Mouse (Mus musculus): ENCODE results near the gene Sdk1. TPM values are rescaled to one million over a fixed set of nuclear protein-coding genes. Genes with fewer than 3 reads are reported as not detected.

Gene Sdk1
- polyA plus RNA-seq, 1 experiment from 2014 or later, result 1.3 TPM

DNA sequence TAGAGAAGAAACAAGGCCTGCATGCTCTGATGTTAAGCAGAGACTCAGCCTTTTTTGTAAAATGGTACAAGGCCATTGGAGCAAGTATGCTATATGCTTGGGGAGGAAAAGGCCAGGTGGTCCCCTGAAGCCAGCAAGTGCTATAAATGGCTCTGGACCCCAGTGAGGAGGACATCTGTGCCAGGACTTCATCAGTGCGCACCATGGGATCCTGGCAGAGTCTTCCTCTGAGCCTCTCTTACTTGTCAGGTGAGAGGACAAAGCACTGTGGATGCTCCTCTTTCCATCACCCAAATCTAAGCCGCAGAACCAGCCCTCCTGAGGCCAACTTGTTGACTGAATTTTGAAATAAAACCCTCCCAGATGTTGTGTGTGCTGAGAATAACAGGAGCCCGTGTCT lies 839.8 kb downstream of the Sdk1 start:
- ATAC-seq, result no peak
- no peak overlapping the region for H3K9ac ChIP-seq (replicated peaks; ENCODE audit: low read depth, low read length)
- no peak overlapping the region for H3K4me2 ChIP-seq (ENCODE audit: low read length)
- H3K4me3 ChIP-seq (replicated peaks; ENCODE audit: low read length), result no peak overlapping the region
- H3K36me3 ChIP-seq (ENCODE audit: control insufficient read depth, insufficient read depth), result no peaks in the 10 kb centered on the region
- 92% methylated on average over 3 of the region's 3 CpGs for WGBS
- H3K4me1 ChIP-seq (replicated peaks; ENCODE audit: control insufficient read depth, insufficient read depth, low read length), result no peaks in the 10 kb centered on the region
- H3K27me3 ChIP-seq (replicated peaks; ENCODE audit: control insufficient read depth, insufficient read depth, low read length), result no peaks in the 10 kb centered on the region
- no peaks in the 10 kb centered on the region for H3K9me3 ChIP-seq (ENCODE audit: control insufficient read depth, low read length)
- no peak overlapping the region for H3K27ac ChIP-seq (ENCODE audit: low read length)

DNA sequence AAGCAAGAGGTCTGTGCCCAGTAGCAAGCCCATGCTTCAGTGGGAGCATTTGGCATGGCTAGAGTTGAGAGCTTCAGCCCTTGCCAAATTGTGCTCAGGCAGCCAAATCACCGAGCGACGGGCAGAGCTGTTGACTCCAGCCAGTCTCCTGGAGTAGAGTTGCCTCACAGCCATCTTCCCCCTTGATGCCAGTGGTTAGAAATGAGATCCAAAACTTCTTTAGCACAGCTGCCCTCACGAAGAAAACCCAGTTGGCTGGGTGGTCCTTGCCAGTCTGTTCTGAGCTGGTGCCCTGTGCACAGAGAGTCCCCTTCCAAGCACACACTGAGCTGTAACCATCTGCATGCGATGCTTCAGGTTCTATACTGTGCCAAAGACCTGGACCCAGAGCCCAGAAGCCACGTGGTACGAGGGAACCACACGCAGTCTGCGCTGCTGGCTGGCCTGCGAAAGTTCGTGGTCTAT lies 855.1 kb downstream of the Sdk1 start:
- Histone ChIP-seq H3K27me3 (replicated peaks; ENCODE audit: control insufficient read depth, insufficient read depth, low read length) (no peaks in the 10 kb centered on the region), H3K27ac (ENCODE audit: low read length) (no peak overlapping the region), H3K4me3 (replicated peaks; ENCODE audit: low read length) (no peak overlapping the region), H3K4me1 (replicated peaks; ENCODE audit: control insufficient read depth, insufficient read depth, low read length) (0 out of 2 replicates have a peak, but pooled peaks cover 2% of the 10 kb centered on the region), H3K36me3 (ENCODE audit: control insufficient read depth, insufficient read depth) (no peaks in the 10 kb centered on the region), H3K4me2 (ENCODE audit: low read length) (no peak overlapping the region), H3K9me3 (ENCODE audit: control insufficient read depth, low read length) (no peaks in the 10 kb centered on the region), H3K9ac (replicated peaks; ENCODE audit: low read depth, low read length) (no peak overlapping the region)
- no peak for ATAC-seq
- WGBS, result 71% methylated on average over 11 of the region's 11 CpGs

DNA sequence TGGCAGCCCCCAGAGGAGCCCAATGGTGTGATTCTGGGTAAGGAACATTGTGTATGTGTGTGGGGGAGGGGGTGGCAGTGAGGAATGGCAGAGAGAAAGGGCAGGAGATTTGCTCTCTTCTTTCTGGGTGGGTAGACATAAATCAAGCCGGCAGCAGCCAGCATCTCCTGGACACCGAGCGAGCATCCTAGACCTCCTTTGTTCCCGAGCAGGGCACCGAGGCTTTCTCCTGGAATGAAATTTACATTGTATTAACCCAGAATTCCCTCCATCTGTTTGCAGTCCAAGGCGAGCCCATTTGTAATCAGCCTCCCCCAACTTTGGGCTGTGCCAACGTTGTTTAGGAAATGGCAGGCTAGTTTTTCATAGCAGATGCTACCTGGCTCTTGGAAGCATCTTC lies 858.9 kb downstream of the Sdk1 start:
- peak; percentile 40; the same call in 1 of the 2 replicates for ATAC-seq
- Histone ChIP-seq H3K27ac (ENCODE audit: low read length) (peak overlapping the region; percentile 51; the same call in 1 of the 2 replicates), H3K4me1 (replicated peaks; ENCODE audit: control insufficient read depth, insufficient read depth, low read length) (0 out of 2 replicates have a peak, but pooled peaks cover 2% of the 10 kb centered on the region)

DNA sequence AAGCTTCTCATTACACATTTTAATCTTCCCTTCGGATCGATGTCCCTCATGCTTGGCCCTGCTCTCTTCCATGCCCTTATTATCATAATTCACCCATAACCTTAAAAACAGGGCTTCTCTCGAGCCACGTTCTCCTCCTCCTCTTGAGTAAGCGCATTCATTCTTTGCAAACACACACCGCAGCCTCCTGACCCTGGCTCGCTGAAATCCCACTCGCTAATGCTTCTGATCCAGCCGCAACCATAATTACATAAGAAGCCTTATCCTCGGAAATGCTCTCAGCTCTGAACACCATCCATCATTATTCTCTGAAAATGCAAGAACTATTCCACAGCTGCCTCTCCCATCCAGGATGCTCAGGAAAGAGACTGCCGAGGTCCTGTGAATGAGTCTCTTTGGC lies 866.1 kb downstream of the Sdk1 start:
- no peaks in the 10 kb centered on the region for H3K4me1 ChIP-seq (replicated peaks; ENCODE audit: control insufficient read depth, insufficient read depth, low read length)
- H3K4me2 ChIP-seq (ENCODE audit: low read length), result no peak overlapping the region
- H3K4me3 ChIP-seq (replicated peaks; ENCODE audit: low read length), result no peak overlapping the region
- H3K36me3 ChIP-seq (ENCODE audit: control insufficient read depth, insufficient read depth), result no peaks in the 10 kb centered on the region
- no peaks in the 10 kb centered on the region for H3K9me3 ChIP-seq (ENCODE audit: control insufficient read depth, low read length)
- H3K9ac ChIP-seq (replicated peaks; ENCODE audit: low read depth, low read length), result no peak overlapping the region
- WGBS, result 63% methylated on average over 11 of the region's 11 CpGs
- H3K27me3 ChIP-seq (replicated peaks; ENCODE audit: control insufficient read depth, insufficient read depth, low read length), result no peaks in the 10 kb centered on the region
- H3K27ac ChIP-seq (ENCODE audit: low read length), result no peak overlapping the region
- no peak for ATAC-seq

More for the DNA sequence above, 858.9 kb downstream of the Sdk1 start:
- WGBS, result 51% methylated on average over 7 of the region's 7 CpGs
- H3K9ac ChIP-seq (replicated peaks; ENCODE audit: low read depth, low read length), result no peak overlapping the region
- H3K27me3 ChIP-seq (replicated peaks; ENCODE audit: control insufficient read depth, insufficient read depth, low read length), result no peaks in the 10 kb centered on the region
- no peak overlapping the region for H3K4me2 ChIP-seq (ENCODE audit: low read length)
- no peaks in the 10 kb centered on the region for H3K36me3 ChIP-seq (ENCODE audit: control insufficient read depth, insufficient read depth)
- no peak overlapping the region for H3K4me3 ChIP-seq (replicated peaks; ENCODE audit: low read length)
- H3K9me3 ChIP-seq (ENCODE audit: control insufficient read depth, low read length), result no peaks in the 10 kb centered on the region

DNA sequence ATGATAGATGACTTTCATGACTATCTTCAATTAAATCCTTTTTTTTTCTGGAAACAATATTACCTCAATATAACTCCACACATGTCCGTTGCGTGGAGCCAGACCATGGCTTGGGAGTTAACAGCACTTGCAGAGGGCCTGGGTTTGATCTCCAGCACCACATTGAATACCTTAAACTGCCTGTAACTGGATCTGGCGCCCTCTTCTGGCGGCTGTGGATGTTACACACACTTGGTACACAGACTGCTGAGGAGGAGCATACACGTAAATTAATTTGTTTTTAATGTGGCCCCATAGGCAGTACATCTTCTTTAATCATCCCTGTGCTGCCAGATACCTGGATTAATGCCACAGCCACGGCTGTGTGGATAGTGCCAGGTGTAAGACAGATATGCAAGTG lies 870.7 kb downstream of the Sdk1 start:
- no peak overlapping the region for H3K4me3 ChIP-seq (replicated peaks; ENCODE audit: low read length)
- H3K9ac ChIP-seq (replicated peaks; ENCODE audit: low read depth, low read length), result no peak overlapping the region
- no peak overlapping the region for H3K4me2 ChIP-seq (ENCODE audit: low read length)
- H3K27me3 ChIP-seq (replicated peaks; ENCODE audit: control insufficient read depth, insufficient read depth, low read length), result no peaks in the 10 kb centered on the region
- no peaks in the 10 kb centered on the region for H3K9me3 ChIP-seq (ENCODE audit: control insufficient read depth, low read length)
- no peak for ATAC-seq
- peaks cover 10% of the 10 kb centered on the region; the same call in 1 of the 2 replicates for H3K4me1 ChIP-seq (replicated peaks; ENCODE audit: control insufficient read depth, insufficient read depth, low read length)
- WGBS, result 90% methylated on average over 6 of the region's 6 CpGs
- H3K27ac ChIP-seq (ENCODE audit: low read length), result no peak overlapping the region
- no peaks in the 10 kb centered on the region for H3K36me3 ChIP-seq (ENCODE audit: control insufficient read depth, insufficient read depth)

DNA sequence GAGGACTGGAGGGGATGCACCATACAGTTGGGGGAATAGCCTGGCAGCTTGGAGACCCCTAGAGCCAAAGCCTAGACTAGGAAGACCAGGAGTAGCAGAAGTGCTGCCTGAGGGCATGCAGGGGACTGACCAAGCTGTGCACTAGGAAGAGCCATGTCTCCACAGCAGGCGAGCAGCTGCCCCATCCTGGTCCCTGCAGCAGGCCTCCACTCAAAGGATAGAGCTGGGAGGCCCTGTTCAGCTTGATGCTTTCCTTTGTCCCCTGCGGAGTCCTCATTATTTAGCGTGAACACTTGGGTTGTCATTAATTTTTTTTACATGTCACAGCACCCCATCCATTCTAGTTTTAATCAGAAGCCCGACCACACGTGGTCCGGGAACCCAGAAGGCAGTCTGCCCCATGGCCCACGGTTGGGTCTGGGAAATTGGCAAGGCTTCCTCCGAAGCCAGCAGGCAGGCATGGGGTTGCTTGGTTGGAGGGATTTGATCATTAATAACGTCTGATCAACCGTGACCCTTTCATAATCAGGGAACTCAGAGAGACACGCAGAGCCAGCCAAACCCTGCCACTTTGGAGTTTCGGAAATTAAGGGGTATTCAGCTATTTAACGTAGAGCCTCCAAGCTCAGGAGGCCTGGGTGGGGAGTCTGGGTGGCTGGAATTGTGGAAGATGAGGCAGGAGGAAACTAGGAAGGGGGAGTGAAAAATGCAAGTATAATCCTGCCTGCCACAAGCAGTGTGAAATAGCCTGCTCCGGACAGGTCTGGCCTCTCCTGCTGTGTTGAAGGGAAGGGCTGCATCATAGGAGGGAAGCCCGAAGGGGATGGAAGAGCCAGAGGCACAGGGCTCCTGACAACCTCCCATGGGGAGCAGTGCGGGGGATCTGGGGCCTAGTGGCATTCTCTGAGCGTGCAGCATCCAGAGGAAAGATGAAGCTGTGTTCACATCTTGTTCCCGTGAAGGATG lies 872.2 kb downstream of the Sdk1 start:
- H3K4me2 ChIP-seq (ENCODE audit: low read length), result no peak overlapping the region
- H3K9ac ChIP-seq (replicated peaks; ENCODE audit: low read depth, low read length), result no peak overlapping the region
- WGBS, result 13% methylated on average over 18 of the region's 18 CpGs
- H3K9me3 ChIP-seq (ENCODE audit: control insufficient read depth, low read length), result no peaks in the 10 kb centered on the region
- H3K27me3 ChIP-seq (replicated peaks; ENCODE audit: control insufficient read depth, insufficient read depth, low read length), result no peaks in the 10 kb centered on the region
- no peak overlapping the region for H3K4me3 ChIP-seq (replicated peaks; ENCODE audit: low read length)
- no peak overlapping the region for H3K27ac ChIP-seq (ENCODE audit: low read length)
- ATAC-seq, result no peak; the same call in 1 of the 2 replicates
- no peaks in the 10 kb centered on the region for H3K36me3 ChIP-seq (ENCODE audit: control insufficient read depth, insufficient read depth)
- peaks cover 10% of the 10 kb centered on the region; the same call in 1 of the 2 replicates for H3K4me1 ChIP-seq (replicated peaks; ENCODE audit: control insufficient read depth, insufficient read depth, low read length)

DNA sequence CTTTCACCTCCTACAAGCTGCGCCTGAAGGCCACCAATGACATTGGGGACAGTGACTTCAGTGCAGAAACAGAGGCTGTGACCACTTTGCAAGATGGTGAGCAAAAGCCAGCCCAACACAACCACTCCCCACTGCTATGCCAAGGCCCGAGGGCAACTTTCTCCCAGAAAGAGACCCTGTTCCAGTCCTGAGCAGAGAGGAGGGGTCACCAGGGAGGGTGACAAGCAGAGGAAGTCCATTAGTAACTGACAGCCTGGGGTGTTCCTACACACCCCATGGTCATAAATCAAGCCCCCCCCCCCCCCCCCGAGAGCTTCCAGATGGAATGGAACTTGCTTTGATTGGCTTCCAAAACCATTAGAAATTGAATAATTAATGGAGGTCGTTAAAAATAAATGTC lies 886.5 kb downstream of the Sdk1 start:
- H3K4me2 ChIP-seq (ENCODE audit: low read length), result no peak overlapping the region
- ATAC-seq, result no peak
- no peak overlapping the region for H3K9ac ChIP-seq (replicated peaks; ENCODE audit: low read depth, low read length)
- H3K27ac ChIP-seq (ENCODE audit: low read length), result no peak overlapping the region
- H3K27me3 ChIP-seq (replicated peaks; ENCODE audit: control insufficient read depth, insufficient read depth, low read length), result no peaks in the 10 kb centered on the region
- no peaks in the 10 kb centered on the region for H3K36me3 ChIP-seq (ENCODE audit: control insufficient read depth, insufficient read depth)
- 0 out of 2 replicates have a peak, but pooled peaks cover 2% of the 10 kb centered on the region for H3K9me3 ChIP-seq (ENCODE audit: control insufficient read depth, low read length)
- H3K4me1 ChIP-seq (replicated peaks; ENCODE audit: control insufficient read depth, insufficient read depth, low read length), result no peaks in the 10 kb centered on the region
- H3K4me3 ChIP-seq (replicated peaks; ENCODE audit: low read length), result no peak overlapping the region
- WGBS, result 64% methylated on average over 4 of the region's 4 CpGs

DNA sequence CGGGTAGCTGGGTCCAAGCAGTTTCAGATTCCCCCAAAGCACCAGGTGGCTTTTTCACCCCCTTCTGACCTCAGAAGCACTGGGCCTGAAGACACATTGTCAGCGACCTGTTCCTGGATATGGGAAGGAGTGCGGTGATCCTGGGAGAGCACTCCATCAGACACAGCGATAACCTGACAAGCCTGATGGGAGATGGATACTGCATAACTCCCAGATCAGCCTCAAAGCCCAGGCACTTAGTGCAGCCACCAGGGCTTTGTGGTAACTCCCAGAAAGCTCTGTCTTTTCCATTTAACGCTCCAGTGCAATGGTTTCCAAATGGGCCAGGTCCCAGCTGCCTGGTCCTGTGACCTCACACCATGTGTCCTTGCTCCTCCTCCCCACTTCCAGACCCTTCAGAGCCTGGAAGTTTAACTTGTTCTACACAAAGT lies 886.9 kb downstream of the Sdk1 start:
- Histone ChIP-seq H3K9ac (replicated peaks; ENCODE audit: low read depth, low read length) (no peak overlapping the region), H3K4me2 (ENCODE audit: low read length) (no peak overlapping the region), H3K4me3 (replicated peaks; ENCODE audit: low read length) (no peak overlapping the region), H3K27ac (ENCODE audit: low read length) (no peak overlapping the region), H3K27me3 (replicated peaks; ENCODE audit: control insufficient read depth, insufficient read depth, low read length) (no peaks in the 10 kb centered on the region), H3K9me3 (ENCODE audit: control insufficient read depth, low read length) (0 out of 2 replicates have a peak, but pooled peaks cover 2% of the 10 kb centered on the region), H3K4me1 (replicated peaks; ENCODE audit: control insufficient read depth, insufficient read depth, low read length) (no peaks in the 10 kb centered on the region), H3K36me3 (ENCODE audit: control insufficient read depth, insufficient read depth) (no peaks in the 10 kb centered on the region)
- no peak for ATAC-seq
- 46% methylated on average over 5 of the region's 5 CpGs for WGBS

DNA sequence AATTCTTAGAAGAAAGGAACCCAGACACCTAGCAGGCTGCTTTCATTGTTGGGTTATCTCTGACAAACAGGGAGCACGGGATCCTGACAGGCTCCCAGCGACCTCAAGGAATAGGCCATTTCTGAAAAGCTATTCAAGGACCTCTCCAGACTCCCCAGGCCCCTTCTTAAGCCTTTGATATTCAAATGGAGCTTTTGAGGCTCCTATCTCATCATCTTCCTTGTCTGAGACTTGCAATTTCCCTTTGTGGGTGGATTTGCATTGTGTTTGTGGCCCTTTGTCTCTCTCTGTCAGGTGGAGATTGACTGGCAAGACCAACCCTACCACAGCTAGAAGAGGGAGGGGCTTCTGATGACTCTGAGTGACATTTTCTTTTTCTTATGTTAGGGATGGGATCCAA lies 888.7 kb downstream of the Sdk1 start:
- no peaks in the 10 kb centered on the region for H3K36me3 ChIP-seq (ENCODE audit: control insufficient read depth, insufficient read depth)
- H3K4me2 ChIP-seq (ENCODE audit: low read length), result no peak overlapping the region
- WGBS, result 4% methylated on average over 2 of the region's 2 CpGs
- no peak overlapping the region for H3K27ac ChIP-seq (ENCODE audit: low read length)
- H3K4me1 ChIP-seq (replicated peaks; ENCODE audit: control insufficient read depth, insufficient read depth, low read length), result no peaks in the 10 kb centered on the region
- H3K27me3 ChIP-seq (replicated peaks; ENCODE audit: control insufficient read depth, insufficient read depth, low read length), result no peaks in the 10 kb centered on the region
- H3K9ac ChIP-seq (replicated peaks; ENCODE audit: low read depth, low read length), result no peak overlapping the region
- no peak overlapping the region for H3K4me3 ChIP-seq (replicated peaks; ENCODE audit: low read length)
- no peak for ATAC-seq
- no peaks in the 10 kb centered on the region for H3K9me3 ChIP-seq (ENCODE audit: control insufficient read depth, low read length)

Data from forebrain, embryonic 16.5 days (tissue).